Mouse (Mus musculus) c-Kit-negative CD71-positive TER-119-positive erythroid progenitor cells, embryonic 14.5 days (primary cell): ENCODE data around the gene Selenok.

Source experiments
- DNase-seq: peaks from one replicate; pipeline ENCODE4 v3.0.0-alpha.2; 2013; ENCODE audit warnings: low read depth, low spot score

The Selenok gene

DNA sequence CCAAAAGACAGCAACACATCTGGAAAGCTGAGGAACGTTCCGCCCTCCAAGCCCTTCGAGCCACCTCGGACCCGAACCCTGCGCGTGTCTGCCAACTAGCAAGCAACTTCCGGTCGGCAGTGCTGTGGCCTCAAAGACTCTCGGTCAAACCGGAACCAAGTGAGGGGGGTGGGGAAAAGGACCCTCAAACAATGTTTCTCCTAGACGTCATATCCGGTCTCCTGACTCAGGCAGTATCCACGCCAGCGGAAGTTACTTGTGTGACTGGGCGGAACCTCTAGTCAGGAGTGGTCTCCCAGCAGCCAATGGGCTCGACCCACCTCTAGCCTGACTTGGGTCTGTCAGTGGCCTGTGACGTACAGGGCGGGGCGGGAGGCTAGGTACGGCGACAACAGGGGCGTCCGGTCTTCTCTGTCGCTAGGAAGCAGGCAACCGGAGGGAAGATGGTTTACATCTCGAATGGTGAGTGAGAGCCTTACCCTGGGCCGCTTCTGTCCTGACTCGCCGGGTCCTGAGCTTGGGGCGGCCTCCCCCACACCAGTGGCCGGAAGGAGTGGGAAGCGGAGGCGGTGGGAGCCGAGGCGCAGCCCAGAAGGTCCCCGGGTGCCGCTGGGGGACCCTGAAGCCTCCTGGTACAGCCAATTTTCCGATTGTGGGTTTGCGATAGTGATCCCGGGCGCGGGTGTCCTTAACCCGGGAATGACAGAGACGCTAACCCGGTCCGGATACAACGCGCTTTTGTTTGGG, at the start of gene Selenok:
Gene Selenok, plus strand, starts transcription at position 234 of the 747 bp plus-strand sequence.
- peak; percentile 92 for DNase-seq

DNA sequence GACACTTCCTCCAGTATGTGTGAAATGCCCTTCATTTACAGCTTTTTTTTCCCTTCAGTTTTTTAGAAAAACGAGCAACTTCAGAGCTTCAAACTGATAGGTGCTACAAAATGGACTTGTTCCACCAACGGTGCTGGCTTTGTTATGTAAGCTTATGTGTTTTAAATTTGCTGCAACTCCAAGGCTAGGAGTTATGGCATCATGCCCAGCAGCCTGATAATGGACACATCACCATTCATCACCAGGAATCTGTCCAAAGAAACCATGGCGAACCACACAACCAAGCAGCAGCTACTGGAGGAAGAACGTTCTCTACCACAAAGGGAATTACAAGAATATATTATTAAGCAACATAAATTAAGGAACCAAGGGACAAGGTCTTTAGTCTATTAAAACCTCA, 39.1 kb upstream of the Selenok start:
- DNase-seq: no peak

DNA sequence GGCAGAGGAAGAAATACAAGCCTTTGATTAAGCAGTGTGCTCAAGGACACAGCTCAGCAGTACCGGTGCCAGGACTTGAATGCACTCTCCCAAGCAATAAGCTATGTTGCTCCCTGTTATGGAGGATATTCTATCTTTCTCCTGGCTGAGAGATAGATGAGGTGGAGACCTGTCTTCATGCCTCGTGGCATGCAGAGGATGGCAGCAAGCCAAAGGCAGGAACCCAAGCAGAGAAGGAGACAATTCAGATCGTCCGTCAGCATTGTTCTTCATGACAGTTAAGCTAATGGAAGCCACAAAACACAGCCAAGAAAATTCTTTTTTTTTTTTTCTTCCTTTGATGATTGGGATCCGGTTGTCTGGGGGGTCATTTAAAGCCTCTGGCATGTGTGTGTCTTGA, 32.6 kb upstream of the Selenok start:
- no peak for DNase-seq

DNA sequence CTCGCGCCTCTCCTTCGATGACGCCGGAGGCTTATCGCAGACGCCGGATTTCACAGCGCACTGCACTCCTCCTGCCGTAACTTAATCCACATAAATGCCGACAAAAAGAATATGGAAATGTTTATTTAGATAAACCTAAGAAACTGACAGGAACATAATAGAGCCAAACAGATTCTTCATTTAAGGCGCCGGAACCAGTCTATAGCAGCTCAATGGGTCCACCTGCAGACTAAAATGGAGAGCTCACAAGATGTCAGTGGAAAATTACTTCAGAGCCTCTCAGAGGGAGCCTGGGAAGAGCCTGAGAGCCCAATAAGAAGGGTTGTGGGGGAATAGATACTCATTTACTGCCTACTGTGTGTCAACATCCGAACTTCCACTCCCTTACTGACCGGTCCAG, 30.6 kb upstream of the Selenok start:
- no peak for DNase-seq

DNA sequence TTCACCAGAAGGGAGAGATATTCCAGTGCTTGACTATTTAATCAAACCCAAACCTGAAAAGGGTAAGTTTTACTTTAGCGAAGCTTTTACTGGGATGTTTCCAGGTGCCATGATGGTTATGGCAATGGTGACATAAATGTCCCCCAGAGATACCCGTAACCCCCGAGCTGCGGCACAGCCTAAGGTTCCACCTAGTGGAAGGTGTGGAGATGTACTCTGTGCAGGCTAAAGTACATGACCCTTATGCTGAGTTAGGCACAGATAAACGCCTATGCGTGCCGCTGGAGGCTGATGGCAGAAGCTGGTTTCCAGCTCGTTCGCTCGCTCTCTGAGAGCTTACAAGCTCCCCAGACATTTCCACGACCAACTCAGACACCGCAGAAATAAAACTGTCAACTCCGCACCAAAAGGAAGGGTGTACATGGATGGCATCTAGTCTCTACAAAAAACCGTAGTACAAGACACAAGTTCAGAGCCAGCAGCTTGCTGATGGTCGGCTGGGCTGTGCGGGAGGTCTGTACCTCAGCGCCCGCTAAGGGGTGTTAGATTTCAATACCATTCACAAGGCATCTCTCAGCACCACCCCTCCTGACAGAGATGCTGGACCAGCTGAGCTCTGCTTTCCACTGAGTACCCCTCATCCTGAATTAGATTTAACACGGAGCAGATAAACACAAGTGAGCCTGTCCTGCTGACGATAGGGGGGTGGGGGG, 28.4 kb upstream of the Selenok start:
- no peak for DNase-seq

DNA sequence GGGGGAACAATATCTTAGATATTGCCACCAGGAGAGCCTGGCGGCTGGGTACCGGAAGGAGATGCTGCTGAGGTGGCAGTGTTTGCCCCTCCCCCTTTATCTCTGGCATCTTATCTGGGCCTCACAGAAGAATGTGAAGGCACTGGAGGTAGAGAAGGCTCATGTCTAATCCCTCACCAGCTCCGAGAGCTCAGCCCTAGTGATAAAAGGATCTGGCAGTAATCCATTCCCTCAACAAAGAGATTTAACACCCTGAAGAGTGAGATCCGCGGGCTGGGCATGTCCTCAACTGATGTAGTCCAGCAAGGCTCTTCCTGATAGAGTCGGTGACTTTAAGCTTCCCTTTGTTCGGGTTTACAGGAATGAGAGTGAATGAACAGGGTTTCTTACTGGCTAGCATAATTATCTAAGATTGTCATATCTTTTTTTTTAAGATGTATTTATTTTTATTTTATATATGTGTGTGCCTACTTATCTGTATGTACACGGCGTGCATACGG, 27.7 kb upstream of the Selenok start:
- no peak for DNase-seq

DNA sequence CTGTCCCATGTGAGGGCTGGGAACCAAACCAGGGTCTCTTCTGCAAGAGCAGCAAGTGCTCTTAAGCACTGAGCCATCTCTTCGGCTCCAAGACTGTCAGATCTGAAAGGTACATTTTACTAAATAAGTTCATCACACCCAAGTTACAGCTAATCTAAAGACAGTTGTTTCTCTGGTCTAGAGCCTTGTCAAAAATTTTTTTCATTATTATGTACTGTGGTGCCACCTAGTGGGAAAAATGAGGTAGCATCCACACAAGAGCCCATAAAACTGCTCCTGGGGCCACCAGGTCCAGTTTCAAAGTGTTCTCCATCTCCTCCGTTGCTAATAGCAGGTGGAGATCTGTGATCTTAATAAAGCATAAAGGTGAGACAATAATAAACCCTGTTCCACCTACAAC, 27.2 kb upstream of the Selenok start:
- DNase-seq: peak; percentile 8

DNA sequence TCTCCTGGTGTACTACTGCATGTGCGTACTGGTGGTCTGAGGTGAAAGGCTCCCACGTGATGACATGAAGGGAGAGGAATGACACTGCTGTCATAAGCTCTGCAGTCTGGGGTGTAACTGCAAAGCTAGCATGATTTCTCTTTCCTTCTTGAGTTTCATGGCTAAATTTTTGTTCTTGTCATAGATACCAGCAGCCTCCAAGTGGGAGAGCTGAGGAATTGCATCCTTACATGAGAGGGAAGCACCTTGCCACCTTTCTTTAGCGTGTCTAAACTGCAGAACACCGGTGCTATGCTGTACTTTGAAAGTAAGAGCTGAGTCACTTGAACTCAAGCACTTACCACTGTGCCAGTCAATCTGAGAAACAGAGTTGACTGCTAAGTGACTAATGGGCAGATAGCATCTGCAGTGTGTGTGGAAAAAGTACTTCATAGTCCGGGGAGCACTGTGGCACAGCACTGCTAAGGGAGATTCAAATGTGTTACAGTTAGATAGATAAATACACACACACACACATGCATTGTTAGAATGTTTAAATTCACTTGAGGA, 21.3 kb upstream of the Selenok start:
- no peak for DNase-seq

DNA sequence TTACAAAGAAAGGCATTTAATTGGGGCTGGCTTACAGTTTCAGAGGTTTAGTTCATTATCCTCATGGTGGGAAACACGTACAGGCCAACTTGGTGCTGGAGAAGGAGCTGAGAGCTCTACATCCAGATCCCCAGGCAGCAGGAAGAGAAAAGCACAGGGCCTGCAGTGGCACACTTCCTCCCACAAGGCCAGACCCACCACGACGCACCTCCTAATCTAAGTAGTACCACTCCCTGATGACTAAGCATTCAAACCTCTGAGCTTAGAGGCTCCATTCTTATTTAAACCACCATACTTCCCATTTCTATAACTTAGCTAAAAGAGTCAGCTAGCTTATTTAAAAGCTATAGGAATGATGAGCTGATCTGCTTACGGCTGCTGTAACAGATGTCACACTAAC, 17.3 kb upstream of the Selenok start:
- DNase-seq: no peak

DNA sequence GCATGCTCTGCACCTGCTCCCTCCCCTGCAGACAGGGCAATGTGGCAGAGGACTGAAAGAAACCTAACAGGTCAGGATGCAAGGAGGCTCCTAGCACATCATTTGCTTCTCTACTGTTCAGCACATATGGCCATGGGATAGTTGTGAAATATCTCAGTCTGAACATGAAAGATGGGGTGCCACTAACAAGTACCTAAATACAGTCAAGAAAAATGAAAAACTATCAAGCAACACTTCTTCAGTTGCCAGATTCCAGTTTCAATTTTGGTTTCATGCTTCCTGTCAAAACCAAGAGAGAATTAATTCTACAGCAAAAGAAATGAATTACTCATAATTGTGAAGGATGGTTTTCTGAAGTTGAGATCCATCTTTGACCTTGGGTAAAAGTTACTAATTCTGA, 10.7 kb upstream of the Selenok start:
- no peak for DNase-seq

DNA sequence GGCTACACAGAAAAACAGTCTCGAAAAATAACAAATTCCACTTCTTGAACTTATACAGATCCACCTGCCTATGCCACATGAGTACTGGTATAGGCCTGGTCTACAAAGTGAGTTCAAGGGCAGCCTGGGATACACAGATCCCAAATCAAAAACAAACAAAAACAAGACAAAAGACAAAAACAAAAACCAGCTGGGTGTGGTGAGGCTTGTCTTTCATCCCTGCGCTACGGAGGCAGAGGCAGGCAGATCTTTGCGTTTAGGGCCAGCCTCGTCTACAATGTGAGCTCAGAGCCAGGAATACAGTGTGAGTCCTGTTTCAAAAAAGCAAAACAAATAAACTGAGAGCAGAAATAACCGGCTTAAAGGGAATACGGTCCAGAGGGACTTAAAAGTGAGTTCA, 497 bp upstream of the Selenok start:
- DNase-seq: no peak

DNA sequence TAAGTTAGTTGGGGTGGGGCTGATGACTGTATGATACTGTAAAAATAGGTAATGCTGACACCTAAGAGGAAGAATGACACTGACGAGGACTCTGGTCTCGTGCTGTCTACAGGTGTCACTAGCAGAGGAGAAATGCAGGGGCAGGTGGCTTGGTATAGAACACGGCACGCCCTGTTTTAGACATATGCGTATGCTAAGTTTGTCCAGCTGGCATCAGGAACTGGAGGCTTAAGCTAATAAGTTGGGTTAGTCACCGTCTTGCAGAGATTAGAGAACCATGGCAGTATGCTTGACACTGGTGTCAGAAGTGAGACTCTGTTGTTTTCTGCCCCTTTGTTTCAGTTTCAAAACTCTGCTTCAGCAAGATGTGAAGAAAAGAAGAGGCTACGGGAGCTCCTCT, 3.3 kb downstream of the Selenok start:
- no peak for DNase-seq

DNA sequence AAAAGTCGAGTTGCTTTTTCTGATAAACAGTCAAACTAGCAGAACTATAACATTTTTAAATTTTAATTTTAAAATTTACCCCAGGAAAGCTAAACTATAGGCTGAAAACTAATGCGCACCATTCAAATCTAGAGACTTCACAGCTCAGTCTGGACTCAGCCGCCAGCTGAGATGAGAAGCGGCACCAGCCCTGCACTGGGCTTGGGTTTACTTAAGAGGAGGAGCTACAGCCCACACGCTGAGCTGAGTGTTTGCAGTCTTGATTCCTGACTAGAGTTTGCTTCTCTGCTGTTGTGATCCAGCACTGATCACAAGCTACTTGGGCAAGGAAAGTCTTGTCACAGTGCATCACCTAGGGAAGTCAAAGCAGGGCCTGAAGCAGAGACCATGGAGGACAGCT, 3.9 kb downstream of the Selenok start:
- no peak for DNase-seq

DNA sequence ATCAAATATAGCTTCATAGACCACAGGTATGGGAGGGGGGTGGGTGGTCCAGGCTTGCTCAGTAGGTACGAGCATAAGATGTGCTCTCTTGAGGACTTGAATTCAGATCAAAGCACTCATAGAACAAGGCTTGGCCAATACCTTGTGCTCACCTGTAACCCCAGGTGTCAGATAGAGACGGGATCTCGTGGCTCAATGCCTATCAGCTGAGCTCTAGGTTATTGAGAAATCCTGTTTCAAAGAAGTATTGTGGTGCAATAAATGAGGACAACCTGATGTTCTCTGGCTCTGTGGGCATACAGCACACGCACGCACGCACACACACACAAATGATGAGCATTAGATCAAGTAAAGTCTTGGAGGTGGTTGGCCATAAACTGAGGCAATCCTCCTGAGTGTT, 8.8 kb downstream of the Selenok start:
- no peak for DNase-seq

DNA sequence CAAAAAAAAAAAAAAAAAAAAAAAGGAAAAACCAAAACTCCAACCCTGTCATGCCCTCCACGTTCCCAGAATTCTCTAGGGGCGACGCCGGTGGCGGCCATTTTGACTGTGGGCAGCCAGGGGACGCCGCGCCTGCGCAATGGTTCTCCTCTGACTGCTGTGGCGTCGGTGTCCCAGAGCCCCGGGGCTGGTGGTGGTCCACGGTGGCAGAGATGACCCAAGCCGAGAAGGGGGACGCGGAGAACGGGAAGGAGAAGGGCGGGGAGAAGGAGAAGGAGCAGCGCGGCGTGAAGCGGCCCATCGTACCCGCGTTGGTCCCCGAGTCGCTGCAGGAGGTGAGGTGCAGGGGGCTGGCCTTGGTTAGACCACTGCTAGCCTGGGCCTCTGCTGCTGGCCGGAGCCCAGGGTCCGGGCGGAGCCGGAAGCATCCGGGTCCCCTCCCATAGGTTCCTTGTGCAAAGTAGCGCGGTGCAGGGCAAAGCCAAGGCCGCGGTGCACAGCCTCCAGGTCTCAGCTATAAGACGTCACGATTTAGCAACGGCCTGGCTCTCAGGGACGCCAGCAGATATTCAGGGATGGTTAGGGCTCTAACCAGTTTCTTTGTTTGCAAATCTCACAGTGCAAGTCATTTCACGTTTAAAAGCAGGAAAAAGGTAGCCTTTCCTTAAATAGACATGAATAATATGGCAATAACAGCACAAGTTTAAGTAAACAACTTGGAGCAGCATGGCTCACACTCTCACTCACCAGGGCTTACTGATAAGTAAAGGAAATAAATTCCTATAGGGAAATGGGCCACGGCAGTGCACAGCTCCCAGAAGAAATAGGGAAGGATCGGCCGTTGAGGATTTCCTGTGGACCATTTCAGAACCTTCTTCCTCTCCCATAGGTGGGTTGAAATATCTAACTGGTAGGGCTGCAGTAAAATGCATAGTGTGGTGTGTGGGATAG, 10.4 kb downstream of the Selenok start, which contains the start of gene Actr8:
Gene Actr8, plus strand, starts transcription at position 84 of the 951 bp plus-strand sequence.
- DNase-seq: peak; percentile 70

DNA sequence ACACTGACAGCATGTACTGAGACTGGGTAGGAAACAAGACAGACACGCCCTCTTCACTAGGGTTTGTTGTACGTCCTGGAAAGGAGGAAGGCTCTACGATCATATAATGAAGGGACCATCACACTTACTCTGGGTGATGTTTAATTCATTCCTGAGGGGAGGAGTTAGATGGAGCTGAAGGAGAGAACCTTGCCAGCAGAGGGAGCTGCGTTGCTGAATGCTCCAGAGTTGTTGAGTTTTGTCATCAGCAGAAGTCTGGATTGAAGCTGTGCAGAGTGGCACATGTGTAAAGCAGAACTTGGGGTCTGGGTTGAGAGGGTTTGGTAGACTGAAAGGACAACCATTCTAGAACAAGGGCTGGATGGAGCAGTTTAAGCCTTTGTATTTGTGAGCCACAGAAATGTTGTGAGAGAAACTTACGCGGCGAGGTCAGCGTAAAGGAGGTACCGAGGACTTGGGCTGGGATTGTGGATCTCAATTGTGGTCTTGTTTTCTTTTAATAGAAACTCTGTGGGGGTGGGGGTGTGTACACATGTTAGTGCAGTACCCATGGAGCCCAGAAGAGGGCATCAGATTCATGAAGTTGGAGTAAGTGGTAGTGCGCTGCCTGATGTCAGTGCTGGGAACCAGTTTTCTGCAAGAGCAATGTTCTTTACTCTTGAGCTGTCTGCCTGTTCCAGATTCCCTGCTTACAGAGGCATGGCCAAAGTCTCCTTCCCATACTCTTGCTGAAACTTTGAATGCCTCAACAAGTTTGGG, 12.5 kb downstream of the Selenok start:
- no peak for DNase-seq

DNA sequence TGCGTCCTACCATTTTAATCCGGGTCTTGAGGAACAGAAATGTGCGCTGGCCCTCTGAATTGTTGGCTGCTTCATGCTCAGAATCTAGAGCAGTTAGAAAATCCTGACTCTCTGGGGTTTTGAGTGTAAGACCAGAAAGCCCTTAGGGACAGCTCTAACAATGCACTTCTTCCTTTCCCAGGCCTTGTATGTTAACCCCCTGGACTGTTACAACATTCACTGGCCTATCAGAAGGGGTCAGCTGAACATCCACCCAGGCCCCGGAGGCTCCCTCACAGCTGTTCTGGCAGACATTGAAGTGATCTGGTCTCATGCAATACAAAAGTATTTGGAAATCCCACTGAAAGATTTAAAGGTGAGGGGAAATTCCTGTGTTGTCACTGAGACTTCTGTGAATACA, 18.0 kb downstream of the Selenok start:
- DNase-seq: no peak

DNA sequence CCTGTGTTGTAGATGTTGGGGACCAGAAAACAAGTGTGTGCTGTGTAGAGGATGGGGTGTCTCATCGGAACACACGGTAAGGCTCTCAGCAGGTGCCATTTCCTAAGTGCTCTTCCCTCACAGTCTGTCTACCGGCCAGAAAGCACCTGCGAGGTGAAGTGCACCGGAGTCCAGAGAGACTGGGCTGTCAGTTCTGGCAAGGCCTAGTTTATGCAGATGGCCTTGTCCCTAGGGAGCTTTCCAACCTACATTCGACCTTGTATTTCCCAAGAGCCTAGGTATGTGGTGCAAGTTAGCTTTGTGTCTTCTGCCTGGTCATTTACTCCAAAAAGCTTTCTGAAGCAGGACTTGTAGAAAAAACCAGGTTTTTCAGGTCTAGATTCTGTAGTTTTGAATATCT, 19.2 kb downstream of the Selenok start:
- no peak for DNase-seq

DNA sequence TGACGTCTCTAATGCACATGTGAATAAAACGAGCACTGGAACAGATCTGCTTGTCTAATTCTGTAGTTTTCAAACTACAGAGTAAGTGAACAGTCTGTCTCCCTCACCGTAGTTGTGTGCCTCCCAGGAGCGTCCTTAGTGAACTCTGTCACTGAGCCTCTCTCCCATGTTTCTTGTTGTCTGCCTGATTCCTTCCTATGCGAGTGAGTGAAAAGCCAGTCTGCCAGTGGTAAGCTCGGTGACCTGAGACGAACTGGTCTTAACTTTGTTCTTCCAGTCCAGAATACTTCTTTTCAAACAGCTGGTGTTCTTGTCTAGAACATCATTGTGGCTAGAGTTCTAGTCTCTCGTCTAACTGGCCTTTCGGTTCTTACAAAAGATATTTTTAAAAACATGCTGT, 19.6 kb downstream of the Selenok start:
- no peak for DNase-seq

DNA sequence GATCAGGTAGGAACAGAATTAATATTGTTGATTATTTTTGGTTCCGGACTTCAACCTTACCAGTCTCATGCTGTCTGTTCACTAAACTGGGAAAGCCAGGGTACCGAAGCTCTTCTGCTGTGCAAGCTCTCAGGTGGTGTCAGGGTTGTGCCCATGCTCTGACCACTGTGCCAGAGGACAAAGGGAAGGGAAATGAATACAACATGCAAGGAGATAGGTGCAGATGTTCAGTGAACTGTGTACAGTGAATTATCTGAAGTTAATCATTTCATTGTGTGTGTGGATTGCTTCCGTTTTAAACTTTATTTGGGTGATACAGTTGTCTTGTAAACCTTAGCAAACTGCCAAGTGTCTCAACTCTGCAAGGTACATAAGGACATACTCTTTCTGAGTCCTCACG, 20.2 kb downstream of the Selenok start:
- no peak for DNase-seq

DNA sequence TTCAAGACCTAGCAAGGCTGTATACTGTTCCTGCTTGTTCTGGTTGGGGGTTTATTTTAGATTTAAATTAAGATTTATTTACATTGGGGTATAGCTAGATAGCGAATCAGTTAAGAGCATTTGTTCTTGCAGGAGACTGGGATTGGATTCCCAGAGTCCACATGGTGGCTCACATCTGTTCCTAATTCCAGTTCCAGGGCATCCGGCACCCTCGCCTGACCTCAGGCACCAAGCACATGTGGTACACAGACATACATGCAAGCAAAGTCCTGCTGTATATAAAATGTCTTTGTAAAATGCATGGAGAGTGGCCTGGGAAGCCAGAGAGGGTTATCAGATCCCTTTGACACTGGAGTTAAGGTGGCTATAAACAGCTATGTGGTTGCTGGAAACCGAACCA, 26.9 kb downstream of the Selenok start:
- DNase-seq: no peak
